Mouse (Mus musculus) mouse embryonic stem cell (cell line): Measurements from ENCODE around the gene Trmo.

Source experiments
- in situ Hi-C, 2 experiments: fragments of 300-500 bp; cut with MboI; formaldehyde crosslinking; loops; 1 replicate in 1 of 2; 3 replicates in 1 of 2; pipeline ENCODE4 v1.14.3; 2019 to 2020; ENCODE audit warnings: low sequenced_read_pairs in 2 of 2, low pct_unique_long_range_greater_than_20kb in 1 of 2, mixed read lengths in 1 of 2; ENCODE audit not compliant: unreplicated experiment in 1 of 2

The Trmo gene

DNA sequence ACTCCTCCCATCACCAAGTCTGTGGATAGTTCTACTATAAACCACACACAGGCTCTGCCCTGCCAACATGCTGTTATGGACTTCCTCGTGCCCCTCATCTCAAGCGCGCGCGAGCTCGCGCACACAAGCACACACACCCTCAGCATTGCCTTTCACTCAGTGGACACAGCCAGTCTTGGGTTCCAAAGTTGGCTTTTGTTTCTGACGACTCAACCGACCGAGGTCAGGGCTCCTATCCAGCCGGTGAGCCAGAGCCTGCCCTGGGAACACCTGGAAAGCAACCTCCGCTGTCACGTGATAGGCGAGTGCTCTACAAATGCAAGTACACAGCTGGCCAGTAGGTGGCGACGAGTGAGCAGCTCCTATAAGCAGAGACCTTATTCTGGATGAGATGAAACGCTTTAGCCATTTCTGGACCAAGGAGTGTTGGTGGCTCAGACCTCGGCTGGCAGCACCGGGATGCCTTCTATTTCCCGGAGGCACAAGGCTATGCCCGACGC, 14.3 kb downstream of the Trmo start:
- in situ Hi-C loops, result no loop called here

- in situ Hi-C loops, result no loop called here
Observed at GRCm38 (mm10) chr4:46374455-46374854, 14.8 kb downstream of the Trmo start.

DNA sequence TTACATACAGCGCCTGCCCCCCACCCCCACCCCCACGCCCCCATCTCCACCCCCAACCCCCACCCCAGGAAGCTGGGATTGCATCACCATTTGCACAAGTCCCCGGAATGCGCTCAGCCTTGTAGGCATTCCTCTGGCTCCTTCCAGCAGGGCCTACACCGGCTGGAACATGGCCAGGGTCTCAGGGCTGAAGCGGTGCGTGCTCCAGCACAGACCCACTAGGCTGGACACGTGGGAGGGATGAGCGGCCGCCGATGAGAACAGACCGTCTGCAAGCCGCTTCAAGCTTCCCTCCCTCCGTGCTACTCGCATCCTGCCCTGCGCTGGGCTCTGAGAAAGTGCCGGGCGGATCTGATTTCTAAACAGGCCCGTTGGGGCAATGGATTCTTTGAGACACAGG, 18.2 kb downstream of the Trmo start:
- in situ Hi-C loops, result no loop called here

DNA sequence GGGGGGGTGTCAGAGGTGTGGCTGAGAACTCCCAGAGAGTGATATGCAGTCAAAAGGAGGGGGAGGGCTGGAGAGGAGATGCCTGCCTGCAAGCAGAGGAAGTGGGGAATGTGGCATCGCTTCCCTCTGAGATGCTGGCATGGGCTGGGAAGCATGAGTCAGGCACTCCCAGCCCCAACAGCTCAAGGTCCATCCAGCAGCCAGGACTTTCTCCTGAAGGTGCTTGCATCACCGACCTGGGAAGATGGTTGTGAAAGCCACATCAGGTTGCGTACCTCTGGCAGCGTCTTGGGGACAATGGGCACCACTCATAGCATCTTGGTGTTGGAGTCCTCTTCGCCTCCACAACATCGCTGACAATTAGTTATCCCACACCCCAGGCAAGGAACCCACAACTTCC, 18.8 kb downstream of the Trmo start:
- in situ Hi-C loops, result no loop called here

DNA sequence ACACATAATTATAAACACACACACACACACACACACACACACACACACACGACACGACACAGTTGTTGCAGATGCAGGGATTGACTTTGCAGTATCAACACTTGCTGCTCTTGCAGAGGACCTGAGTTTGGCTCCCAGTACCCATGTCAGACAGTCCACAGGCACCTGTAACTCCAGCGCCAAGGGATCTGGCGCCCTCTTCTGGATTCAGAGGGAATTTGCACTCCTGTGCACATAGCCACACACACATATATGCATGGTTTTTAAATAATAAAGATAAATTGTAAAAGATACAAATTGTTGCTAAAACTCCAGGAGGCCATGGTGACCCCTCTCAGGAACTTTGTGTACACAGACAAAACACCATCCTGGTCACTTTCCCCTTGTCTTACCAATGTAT, 20.2 kb downstream of the Trmo start:
- in situ Hi-C loops, result loop anchor here (10.0 kb wide), 2 partner anchors 154 to 174 kb away; partner anchors contain the start of gene Xpa (in 1 of the 2)

- in situ Hi-C loops, result loop anchor here (10.0 kb wide), 2 partner anchors 153 to 173 kb away; partner anchors contain the start of gene Xpa (in 1 of the 2)
Observed at GRCm38 (mm10) chr4:46367487-46367959, 21.7 kb downstream of the Trmo start.

GRCm38 (mm10) chr4:46364360-46364759, 24.9 kb downstream of the Trmo start:
- in situ Hi-C loops, result loop anchor here (10.0 kb wide), 2 partner anchors 150 to 170 kb away; partner anchors contain the start of gene Xpa (in 1 of the 2)

DNA sequence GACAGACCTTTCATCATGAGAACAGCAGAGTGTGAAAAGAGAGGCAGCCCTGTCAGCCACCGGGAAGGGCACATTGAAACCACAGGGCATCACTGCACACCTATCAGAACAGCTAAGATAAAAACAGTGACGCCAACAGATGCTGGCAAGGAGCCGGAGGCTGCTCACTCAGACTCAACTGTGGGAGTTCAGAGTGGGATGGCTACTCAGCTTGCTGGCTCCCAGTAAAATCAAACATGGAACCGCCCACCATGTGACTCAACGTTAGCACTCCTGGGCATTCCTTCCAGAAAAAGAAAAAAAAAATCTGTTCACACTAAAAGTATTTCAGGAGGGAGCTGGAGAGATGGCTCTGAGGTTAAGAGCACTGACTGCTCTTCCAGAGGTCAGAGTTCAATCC, 28.0 kb downstream of the Trmo start:
- in situ Hi-C loops, result loop anchor here (10.0 kb wide), 2 partner anchors 146 to 166 kb away; partner anchors contain the start of gene Xpa (in 1 of the 2)

DNA sequence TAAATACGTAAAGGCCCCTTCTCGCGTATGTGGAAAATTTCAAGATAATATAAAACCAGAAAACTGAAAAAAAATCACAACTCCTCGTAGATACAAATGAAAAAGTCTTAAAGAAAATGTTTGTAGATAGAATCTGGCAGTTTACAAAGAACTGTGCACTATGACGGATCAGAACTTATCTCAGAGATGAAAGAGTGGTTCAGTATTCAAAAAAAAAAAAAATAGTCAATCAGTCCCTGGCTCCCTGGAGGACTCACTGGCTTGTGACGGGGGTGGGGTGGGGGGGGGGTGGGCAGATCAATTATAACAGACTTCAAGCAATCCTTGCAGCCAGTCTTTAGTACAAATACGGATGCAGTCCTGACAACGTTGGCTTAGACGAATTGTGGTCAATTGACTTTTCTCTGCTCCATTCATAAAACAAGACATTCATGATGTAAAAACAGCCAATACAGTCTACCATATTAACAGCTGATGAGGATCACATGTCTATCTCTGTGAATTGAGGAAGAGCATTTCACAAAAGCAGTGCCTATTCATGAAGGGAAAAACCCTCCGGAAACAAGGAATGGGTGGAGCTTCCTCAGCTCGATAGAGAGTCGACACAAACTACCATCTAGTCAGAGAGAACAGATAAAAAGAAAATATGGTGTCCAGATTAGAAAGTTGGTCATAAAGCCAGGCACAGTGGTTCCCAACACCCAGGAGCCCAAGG, 29.5 kb downstream of the Trmo start:
- in situ Hi-C loops, result loop anchor here (10.0 kb wide), 2 partner anchors 145 to 165 kb away; partner anchors contain the start of gene Xpa (in 1 of the 2)

DNA sequence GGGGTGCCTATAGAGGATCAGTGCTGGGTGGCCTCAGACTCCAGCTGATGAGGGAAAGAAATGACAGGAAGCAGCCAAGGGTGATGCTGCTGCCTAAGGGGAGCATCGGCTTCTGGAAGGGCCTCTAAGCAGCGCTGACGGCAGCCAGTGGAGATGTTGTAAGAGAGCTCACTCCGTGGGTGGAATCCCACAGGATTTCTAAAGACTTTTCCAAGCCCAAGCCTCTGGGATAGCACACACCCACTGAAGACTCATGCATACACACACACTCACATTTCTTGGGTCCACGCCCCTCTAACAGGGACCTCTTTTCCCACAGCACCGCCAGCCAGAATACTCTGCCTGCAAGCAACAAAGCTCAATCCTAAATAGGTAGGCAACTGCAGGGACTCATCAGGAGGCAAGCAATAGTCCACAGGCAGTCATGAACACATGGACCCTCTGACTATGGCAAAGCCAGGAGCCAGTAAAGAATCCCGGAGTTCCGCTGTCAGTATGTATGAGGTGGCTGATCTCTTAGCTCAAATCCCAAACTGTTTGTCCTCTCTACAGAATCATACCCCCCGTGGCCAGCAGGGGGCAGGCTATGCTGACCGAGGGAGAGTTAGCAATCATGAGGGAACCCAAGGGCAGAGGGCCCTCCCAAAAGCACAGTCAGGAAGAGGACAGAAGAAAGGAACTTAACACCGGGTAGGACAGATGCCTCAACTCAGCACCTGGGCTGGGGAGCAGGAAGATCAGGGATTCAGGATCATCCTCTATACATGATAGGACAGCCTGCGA, 32.7 kb downstream of the Trmo start:
- in situ Hi-C loops, result no loop called here

DNA sequence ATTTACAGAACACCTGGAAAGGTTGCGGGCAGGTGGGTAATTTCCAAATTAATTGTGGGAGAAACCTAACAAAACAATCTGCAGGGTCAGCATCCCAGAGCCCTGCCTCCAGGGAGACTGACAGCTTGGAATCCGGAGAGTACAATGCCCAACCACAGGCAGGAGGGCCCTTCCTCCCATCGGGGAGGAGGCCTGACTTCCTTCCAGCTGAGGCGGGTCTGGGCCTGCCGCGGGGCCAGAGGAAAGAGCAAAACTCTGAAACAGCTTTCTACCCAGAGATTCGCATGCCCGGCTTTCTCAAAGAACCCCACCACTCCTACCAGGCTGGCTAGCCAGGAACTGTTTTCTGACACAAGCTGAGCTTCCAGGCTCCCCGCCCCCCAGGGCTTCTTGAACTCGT, 36.2 kb downstream of the Trmo start:
- in situ Hi-C loops, result no loop called here

- in situ Hi-C loops, result loop anchor here in 1 of 2 experiments (25.0 kb wide), 1 partner anchor 1637 kb away; the partner anchor contains the start of gene Pax5
Observed at GRCm38 (mm10) chr4:46349530-46349929, 39.7 kb downstream of the Trmo start.

GRCm38 (mm10) chr4:46348897-46349296, 40.3 kb downstream of the Trmo start:
- in situ Hi-C loops, result loop anchor here in 1 of 2 experiments (25.0 kb wide), 1 partner anchor 1637 kb away; the partner anchor contains the start of gene Pax5

DNA sequence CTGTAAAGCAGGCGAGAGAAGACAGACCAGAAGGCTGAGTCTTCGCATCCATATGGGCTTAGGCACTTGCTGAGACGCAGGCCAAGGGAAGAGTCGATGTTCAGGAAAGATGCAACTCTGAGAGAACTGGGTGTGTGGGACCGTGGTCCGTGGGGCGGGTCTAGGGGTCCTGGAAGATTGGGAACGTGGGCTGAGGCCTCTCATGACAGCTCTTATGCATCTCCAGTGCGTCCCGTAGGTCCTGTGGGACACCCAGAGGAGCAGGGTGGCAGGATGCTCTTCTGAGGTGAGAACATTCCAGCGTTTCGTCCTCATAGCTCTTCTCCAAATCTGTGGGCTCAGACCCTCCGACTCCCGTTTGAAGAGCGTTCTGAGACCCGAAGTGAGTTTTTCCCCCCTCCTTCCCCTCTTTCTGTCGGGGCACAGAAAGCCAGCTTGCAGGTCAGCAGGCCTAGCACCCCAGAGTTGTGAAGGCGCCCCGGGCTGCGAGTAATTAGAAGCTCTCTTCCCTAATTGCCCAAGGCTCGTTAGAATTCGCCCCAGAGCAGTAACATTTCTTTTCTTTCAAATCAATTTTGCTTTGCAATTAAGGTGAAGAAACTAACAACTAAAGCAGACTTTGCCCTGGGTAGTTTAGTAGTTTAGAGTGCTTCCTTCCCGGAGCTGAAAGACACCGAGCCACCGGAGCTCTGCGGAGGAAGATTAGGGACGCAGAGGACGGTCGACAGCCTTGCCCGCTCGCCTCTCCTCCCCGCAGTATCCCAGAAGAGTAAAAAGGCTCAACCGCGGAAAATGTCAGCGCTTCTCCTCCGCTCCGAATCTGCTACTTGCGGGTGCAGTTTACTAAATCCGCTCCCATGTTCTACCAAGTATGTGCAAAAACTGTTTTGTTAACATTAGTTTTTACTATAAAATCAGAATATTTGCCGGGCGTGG, 41.4 kb downstream of the Trmo start:
- in situ Hi-C loops, result loop anchor here in 1 of 2 experiments (25.0 kb wide), 1 partner anchor 1636 kb away; the partner anchor contains the start of gene Pax5

DNA sequence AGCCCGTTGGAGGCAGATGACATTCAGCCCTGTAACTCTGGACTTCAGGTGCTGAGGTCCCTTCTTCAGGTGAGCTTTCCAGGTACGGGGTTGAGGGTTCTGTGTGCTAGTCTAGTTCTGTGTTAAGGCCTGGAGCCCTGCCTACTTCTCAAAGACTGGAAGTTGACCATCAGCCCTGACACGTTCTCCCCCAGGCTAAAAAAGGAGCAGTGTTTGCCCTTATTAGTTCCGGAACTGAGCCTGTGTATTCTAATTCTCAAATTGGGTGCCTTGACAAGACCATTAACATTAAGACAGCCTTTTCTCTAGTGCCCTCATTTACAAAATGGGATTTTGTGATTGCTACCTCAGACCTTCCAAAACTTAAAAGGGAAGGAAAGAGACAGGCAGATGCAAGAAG, 42.1 kb downstream of the Trmo start:
- in situ Hi-C loops, result loop anchor here in 1 of 2 experiments (25.0 kb wide), 1 partner anchor 1635 kb away; the partner anchor contains the start of gene Pax5

DNA sequence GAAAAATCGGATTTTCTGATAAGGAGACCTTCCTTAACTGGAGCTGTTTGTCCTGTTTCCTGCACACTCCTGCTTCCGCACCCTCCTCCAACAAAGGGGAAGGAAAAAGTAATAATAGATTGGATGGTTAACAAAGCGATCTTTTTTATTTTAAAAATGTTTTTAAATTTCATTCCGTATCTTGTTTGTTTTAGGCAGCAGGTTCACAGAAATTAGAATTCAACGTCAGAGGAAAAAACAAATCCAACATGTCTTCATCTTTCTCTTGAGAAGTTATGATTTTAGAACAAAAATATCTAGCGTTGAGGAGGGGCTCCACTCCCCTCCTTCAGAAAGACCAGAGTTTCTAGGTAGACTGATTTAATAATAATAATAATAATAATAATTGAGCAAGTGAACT, 43.0 kb downstream of the Trmo start:
- in situ Hi-C loops, result loop anchor here in 1 of 2 experiments (25.0 kb wide), 1 partner anchor 1634 kb away; the partner anchor contains the start of gene Pax5

GRCm38 (mm10) chr4:46345773-46346100, 43.5 kb downstream of the Trmo start:
- in situ Hi-C loops, result loop anchor here in 1 of 2 experiments (25.0 kb wide), 1 partner anchor 1633 kb away; the partner anchor contains the start of gene Pax5
